Mouse (Mus musculus) kidney, adult 2 months (tissue): ENCODE data around the gene Pacsin2. TPM values are rescaled to one million over a fixed set of nuclear protein-coding genes. Genes with fewer than 3 reads are reported as not detected.

Experiments used
- DNase-seq: peaks from one replicate; pipeline ENCODE4 v3.0.0; 2021
- H3K27ac ChIP-seq: fragments of 200-500 bp; 2 replicates; pipeline ENCODE4 v1.5.1; 2012; ENCODE audit warnings: low read depth, low read length, control low read depth, inconsistent platforms; ENCODE audit not compliant: insufficient read depth
- H3K27me3 ChIP-seq: fragments of 200-500 bp; replicated peaks from 2 replicates; pipeline ENCODE4 v1.6.1; 2012; ENCODE audit warnings: mild to moderate bottlenecking, moderate library complexity, low read length, inconsistent platforms; ENCODE audit not compliant: control insufficient read depth, insufficient read depth
- H3K36me3 ChIP-seq: fragments of 200-500 bp; 2 replicates; pipeline ENCODE4 v1.6.1; 2012; ENCODE audit warnings: mild to moderate bottlenecking, moderate library complexity, low read length, inconsistent platforms; ENCODE audit not compliant: control insufficient read depth, insufficient read depth
- H3K4me1 ChIP-seq: fragments of 200-500 bp; 2 replicates; pipeline ENCODE4 v1.6.1; 2011; ENCODE audit warnings: low read length; ENCODE audit not compliant: control insufficient read depth, insufficient read depth
- H3K4me3 ChIP-seq: fragments of 200-500 bp; 2 replicates; pipeline ENCODE4 v1.5.1; 2011; ENCODE audit warnings: mild to moderate bottlenecking, low read depth, low read length, control low read depth; ENCODE audit not compliant: insufficient read depth
- CTCF ChIP-seq: fragments of 200-500 bp; conservative IDR thresholded peaks from 2 replicates; pipeline ENCODE4 v1.5.1; 2011; ENCODE audit warnings: low read depth, mild to moderate bottlenecking, control low read depth, low read length, moderate library complexity, mixed read lengths; ENCODE audit not compliant: insufficient read depth, insufficient read length
- POLR2A ChIP-seq: fragments of 200-500 bp; IDR thresholded peaks from one replicate; pipeline ENCODE4 v1.6.1; 2011; ENCODE audit warnings: low read depth, low read length, control low read depth
- WGBS: fragments of 180-500 bp; shearing (Covaris S2); methylation state at CpG from one replicate; pipeline ENCODE4 v1.1.7; 2018; 5-methylcytosine and 5-hydroxymethylcytosine counted together
- polyA plus RNA-seq: library from polyadenylated mRNA; depleted of rRNA; stranded (reverse); fragments of >200 nt; gene quantifications from 2 replicates; pipeline ENCODE4 v1.2.3, GENCODE M21; 2012

The Pacsin2 gene
- polyA plus RNA-seq, 1 experiment, result 126 TPM

DNA sequence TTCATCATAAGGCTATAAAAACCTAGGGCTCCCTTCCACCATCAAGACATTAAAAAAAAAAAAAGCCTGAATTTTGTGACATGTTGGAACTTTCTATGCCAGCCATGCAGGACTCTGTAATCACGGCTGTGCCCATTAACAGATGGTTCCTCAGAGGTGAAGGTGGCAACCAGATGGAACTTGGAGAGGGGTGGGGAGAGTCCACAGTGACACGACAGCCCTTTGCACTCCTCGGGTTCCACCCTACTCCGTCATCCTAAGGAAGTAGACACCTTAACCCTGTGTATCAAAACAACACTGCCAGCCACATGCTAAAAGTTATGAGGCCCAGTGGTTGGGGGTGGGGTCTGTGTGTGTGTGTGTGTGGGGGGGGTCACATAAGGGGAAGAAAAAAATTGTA lies 115.7 kb downstream of the Pacsin2 start:
- Histone ChIP-seq H3K4me1 (peaks cover 22% of the 10 kb centered on the region; the same call in 1 of the 2 replicates), H3K36me3 (no peaks in the 10 kb centered on the region), H3K4me3 (peak overlapping the region; percentile 88; the same call in 1 of the 2 replicates), H3K27ac (no peak overlapping the region), H3K27me3 (no peaks in the 10 kb centered on the region)
- peak; percentile 33 for DNase-seq
- no peak for TF ChIP-seq CTCF
- no peak for TF ChIP-seq POLR2A
- 31% methylated on average over 4 of the region's 4 CpGs for WGBS

GRCm38 (mm10) chr15:83345898-83346529 lies 118.4 kb downstream of the Pacsin2 start:
- H3K27ac ChIP-seq, result no peak overlapping the region

GRCm38 (mm10) chr15:83344956-83345355 lies 119.5 kb downstream of the Pacsin2 start:
- H3K4me1 ChIP-seq, result peaks cover 14% of the 10 kb centered on the region; the same call in 1 of the 2 replicates
- 57% methylated on average over 7 of the region's 7 CpGs for WGBS
- DNase-seq, result peak; percentile 36
- H3K27ac ChIP-seq, result no peak overlapping the region
- no peak overlapping the region for H3K4me3 ChIP-seq
- H3K36me3 ChIP-seq, result no peaks in the 10 kb centered on the region
- no peaks in the 10 kb centered on the region for H3K27me3 ChIP-seq
- TF ChIP-seq CTCF, result no peak
- no peak for TF ChIP-seq POLR2A

More at GRCm38 (mm10) chr15:83345898-83346529, 118.4 kb downstream of the Pacsin2 start:
- Histone ChIP-seq H3K36me3 (no peaks in the 10 kb centered on the region), H3K4me3 (no peak overlapping the region), H3K4me1 (peaks cover 19% of the 10 kb centered on the region; the same call in 1 of the 2 replicates), H3K27me3 (no peaks in the 10 kb centered on the region)
- WGBS, result 94% methylated on average over 15 of the region's 15 CpGs
- DNase-seq, result no peak
- TF ChIP-seq POLR2A (no peak), CTCF (no peak)

GRCm38 (mm10) chr15:83344157-83344556 lies 120.2 kb downstream of the Pacsin2 start:
- no peak for TF ChIP-seq POLR2A
- TF ChIP-seq CTCF, result no peak
- 45% methylated on average over 7 of the region's 7 CpGs for WGBS
- Histone ChIP-seq H3K27ac (peak overlapping the region; percentile 21; the same call in 1 of the 2 replicates), H3K27me3 (no peaks in the 10 kb centered on the region), H3K36me3 (no peaks in the 10 kb centered on the region), H3K4me1 (peaks cover 10% of the 10 kb centered on the region; the same call in 1 of the 2 replicates), H3K4me3 (no peak overlapping the region)
- DNase-seq, result no peak

GRCm38 (mm10) chr15:83338908-83339307 lies 125.5 kb downstream of the Pacsin2 start:
- peaks cover 6% of the 10 kb centered on the region for H3K4me1 ChIP-seq
- WGBS, result 66% methylated on average over 6 of the region's 6 CpGs
- TF ChIP-seq CTCF (no peak), POLR2A (no peak)
- H3K27ac ChIP-seq, result no peak overlapping the region
- no peaks in the 10 kb centered on the region; the same call in 1 of the 2 replicates for H3K36me3 ChIP-seq
- H3K4me3 ChIP-seq, result no peak overlapping the region
- DNase-seq, result peak; percentile 69
- H3K27me3 ChIP-seq, result no peaks in the 10 kb centered on the region

DNA sequence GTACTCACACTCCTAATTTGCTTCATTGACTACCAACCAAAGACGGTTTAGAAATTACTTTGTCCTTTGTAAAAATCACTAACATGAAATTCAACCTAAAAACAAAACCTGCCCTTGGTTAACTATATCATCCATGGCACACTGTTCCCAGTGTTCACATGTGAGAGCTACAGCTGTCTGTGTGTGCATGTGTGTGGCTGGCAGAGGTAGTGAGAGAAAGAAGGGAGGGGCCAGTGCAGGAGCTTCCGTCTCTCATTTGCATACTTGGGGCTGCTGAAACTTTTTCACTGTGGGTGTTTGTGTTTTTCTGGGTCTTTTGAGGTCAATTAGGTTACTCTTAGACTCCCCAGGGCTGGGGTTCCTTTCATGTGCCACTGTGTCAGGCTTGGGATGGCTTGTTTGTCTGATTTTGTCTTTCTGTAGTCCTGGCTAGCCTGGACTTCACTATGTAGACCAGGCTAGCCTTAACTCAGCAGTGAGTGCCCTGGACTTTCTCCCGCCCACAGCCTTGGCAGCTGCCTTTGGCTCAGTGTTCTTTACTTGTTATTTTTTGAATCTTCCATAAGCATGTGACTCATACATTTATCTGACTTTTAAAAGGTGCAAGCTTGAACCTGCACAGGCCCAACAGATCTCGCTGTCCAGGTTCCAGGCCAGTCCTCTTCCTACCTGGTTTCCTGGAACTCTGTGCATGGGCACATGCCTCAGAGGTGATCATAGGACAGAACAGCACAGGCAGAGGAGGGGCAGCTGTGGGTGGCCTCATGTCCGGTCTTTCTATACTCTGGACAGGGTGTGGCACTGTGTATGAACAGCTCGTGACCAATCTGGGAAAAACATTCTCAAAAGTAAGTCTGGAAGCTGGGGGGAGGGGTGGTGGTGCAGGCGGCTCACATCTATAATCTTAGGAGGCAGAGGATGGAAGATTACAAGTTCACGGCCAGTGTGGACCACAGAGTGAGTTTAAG lies 126.2 kb downstream of the Pacsin2 start:
- TF ChIP-seq CTCF (no peak), POLR2A (no peak)
- H3K4me3 ChIP-seq, result no peak overlapping the region
- DNase-seq, result peak; percentile 48
- no peaks in the 10 kb centered on the region for H3K27me3 ChIP-seq
- peak overlapping the region; percentile 3; the same call in 1 of the 2 replicates for H3K27ac ChIP-seq
- 65% methylated on average over 8 of the region's 8 CpGs for WGBS
- no peaks in the 10 kb centered on the region; the same call in 1 of the 2 replicates for H3K36me3 ChIP-seq
- peaks cover 6% of the 10 kb centered on the region for H3K4me1 ChIP-seq
